Mouse (Mus musculus) layer of hippocampus, postnatal 25 days (tissue): Measurements from ENCODE around the gene Wwp2. TPM values are rescaled to one million over a fixed set of nuclear protein-coding genes. Genes with fewer than 3 reads are reported as not detected.

Experiments
- DNase-seq, 2 experiments: peaks; one replicate each; pipeline ENCODE4 v3.0.0; 2022; ENCODE audit warnings: mixed read lengths in 2 of 2, low spot score in 1 of 2; ENCODE audit errors: extremely low spot score in 1 of 2
- total RNA-seq, 2 experiments: library from RNA; stranded (reverse); gene quantifications; 2 replicates each; pipeline ENCODE4 v1.2.3; 2021

Gene Wwp2
- total RNA-seq, 2 experiments from 2014 or later, result 36.3 to 37.0 TPM

DNA sequence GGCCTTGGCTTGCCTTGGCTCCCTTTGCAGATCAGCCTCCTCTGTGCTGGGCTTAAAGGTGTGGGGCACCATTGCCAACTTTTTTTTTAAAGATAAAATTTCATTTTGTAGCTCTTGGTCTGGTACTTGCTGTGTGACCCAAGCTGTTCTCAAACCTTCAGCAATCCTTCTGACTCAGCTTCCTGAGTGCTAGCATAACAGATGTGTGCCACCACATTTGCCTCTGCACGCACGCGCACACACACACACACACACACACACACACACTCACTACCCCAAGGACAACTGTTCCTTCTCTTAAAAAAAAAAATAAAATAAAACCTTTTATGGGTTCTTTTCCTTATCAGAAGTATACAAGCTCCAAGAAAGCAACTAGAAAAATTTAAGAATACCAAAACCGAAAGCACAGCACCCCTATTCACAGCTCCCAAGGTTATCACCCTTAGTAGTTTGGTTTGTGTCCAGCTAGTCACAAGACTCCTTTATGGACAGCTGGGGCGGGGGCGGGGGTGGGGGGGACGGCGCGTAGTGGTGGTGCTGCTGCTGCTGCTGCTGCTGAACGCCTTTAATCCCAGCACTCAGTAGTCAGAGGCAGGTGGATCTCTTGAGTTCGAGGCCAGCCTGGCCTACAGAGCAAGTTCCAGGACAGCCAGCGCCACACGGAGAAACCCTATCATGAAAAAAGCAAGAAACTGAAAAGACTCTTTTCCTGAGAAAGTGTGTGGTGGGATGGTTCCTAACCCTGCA lies 68.2 kb downstream of the Wwp2 start:
- no peak for DNase-seq

DNA sequence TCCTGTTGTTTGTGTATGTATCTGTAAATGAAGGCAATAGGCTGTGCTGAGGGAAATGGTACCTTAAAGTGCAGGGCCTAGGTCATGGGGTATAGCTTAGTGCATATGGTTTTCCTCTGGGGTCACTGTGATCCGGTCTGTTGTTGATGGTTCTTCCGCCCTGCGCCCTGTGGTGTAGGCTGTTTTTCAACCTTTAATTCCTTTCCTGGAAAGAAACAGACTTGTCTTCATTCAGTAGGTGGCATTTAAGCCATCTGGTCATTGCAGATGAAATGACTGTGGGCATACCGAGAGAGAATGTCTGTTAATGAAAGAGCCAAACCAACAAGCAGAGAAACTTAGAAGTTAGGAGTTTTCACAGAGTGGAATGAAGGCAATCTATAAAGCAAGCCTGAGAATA lies 69.1 kb downstream of the Wwp2 start:
- no peak for DNase-seq

DNA sequence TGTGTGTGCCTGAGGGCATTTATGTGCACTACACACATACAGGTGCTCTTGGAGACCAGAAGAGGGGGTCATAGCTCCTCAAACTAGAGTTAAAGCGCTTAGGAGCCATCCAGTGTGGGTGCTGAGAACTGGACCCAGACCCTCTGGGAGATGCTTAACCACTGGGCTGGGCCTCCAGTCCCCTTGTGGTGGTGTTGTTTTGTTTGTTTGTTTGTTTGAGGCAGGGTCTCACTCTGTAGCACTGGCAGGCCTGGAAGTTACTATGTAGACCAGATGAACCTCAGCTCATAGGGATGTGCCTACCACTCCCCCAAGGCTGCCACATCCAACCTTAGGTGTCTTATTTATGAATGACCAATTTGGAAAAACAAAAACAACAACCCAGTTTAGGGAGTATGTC lies 70.9 kb downstream of the Wwp2 start:
- no peak for DNase-seq

DNA sequence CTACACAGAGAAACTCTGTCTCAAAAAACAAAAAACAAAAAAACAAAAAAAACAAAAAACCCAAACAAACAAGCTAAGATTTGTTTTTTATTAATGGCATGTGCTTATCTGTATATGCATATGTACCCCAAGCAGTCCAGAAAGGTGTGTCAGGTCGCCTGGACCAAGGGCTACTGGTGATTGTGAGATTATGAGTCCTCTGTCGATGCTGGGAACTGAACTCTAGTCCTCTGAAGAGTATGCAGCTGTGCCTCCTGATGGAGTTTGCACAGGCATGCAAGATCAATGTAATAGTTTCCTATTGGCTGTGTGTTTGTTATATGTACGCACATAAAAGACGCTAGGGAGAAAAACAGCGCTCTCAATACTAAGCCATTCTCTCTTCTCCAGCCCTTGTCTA lies 74.0 kb downstream of the Wwp2 start:
- DNase-seq, result no peak

DNA sequence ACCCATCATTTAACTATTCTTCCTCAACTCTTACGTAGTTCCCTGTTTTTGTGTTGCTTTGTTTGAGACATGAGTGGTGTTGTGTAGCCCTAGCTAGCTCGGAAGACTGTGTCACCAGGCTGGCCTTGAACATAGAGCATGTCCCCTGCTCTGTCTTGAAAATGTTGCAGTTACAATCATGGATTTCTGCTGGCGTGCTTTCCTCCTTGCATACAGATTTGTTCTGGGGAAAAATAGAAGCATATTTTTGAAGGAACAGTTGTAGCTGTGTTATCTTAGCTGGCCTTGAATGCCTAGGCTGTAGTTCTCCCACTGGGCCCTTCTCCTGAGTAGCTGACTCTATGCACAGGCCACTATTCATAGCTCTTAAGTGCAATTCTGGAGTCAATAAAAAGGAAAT lies 74.6 kb downstream of the Wwp2 start:
- DNase-seq, result no peak

DNA sequence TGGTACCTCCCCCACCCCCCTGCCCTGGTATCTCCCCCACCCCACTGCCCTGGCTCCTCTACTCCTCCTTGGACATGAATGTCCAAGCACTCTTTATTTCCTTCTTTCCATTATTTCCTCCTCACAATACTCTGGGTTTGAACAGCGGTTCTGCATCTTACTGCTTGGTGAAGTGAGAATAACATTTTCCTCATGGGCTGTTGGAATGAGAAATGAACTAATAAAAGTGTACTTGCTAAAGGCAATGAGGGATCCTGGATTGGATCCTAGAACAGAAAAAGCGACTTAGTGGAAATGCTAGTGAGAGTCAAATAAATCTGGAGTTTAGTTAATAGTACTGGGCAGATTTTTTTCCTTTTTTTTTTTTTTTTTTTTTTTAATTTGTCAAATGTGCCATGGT lies 77.1 kb downstream of the Wwp2 start:
- DNase-seq, result no peak

DNA sequence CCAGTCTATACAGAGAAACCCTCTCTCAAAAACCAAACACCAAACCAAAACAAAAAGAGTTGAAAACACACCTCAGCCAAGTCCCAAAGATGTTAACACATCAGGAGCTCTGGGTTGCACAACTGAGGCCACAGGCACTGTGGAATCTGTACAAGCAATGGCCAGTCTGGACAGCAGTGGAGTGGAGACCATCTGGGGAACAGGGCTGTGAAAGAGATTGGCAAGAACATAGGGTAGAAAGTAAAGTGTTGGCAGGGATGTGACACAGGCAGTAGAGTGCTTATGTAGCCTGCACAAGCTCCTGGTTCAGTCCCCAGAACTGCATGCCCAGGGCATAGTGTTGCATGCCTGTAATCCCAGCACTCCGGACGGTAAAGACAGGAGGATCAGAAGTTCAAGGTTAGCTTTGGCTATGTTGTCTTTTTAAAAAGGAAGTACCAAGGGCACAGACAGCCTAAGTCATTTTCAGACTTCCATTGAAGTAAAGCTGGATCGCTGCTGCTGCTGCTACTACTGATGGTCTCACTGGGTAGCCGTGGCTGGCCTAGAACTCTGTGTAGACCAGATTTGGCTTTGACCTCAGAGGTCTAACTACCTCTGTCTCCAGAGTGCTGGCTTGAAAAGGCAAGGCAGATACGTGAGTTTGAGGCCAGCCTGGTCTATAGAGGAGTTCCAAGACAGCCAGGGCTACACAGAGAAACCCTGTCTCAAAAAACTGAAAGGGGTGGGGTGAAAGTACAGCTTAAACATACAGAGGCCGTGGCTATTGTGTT lies 79.0 kb downstream of the Wwp2 start:
- DNase-seq, result no peak

DNA sequence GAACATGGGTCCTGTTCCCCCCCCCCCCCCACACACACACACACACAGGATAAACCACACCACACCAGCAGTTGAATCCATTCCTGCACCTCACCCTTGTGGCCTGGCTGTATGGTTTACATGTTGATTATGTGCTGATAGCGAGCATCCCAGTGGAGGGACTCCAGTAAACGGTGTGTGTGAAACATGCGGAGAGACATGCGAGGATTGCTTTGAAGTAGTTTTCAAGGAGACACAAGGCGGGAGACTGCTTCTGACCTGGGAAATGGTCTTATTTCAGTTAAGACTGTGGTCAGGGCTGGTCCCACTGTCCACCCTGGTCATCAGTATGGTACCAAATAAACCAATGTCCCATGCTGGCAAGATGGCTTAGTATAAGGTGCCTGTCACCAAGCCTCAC lies 82.6 kb downstream of the Wwp2 start:
- DNase-seq, result no peak

DNA sequence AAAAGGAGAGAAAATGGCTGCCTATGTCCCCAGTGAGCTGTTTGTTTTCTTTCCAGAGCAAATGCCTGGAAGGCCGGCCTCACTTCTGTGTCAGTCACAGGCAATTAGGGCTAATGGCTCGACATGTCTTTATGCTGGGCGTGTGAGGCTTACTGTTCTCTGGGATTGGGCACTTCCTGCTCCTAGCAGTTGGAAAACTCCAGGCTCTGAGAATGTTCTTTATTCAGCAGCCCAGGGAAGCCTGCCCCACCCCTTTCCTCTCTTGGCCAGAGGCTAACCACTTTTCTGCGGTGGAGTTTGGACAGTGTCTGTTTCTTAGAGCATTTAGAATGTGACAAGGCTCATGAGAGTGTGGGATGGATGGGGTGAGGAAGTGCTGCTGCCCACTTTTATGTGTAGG lies 83.7 kb downstream of the Wwp2 start:
- DNase-seq, result no peak

DNA sequence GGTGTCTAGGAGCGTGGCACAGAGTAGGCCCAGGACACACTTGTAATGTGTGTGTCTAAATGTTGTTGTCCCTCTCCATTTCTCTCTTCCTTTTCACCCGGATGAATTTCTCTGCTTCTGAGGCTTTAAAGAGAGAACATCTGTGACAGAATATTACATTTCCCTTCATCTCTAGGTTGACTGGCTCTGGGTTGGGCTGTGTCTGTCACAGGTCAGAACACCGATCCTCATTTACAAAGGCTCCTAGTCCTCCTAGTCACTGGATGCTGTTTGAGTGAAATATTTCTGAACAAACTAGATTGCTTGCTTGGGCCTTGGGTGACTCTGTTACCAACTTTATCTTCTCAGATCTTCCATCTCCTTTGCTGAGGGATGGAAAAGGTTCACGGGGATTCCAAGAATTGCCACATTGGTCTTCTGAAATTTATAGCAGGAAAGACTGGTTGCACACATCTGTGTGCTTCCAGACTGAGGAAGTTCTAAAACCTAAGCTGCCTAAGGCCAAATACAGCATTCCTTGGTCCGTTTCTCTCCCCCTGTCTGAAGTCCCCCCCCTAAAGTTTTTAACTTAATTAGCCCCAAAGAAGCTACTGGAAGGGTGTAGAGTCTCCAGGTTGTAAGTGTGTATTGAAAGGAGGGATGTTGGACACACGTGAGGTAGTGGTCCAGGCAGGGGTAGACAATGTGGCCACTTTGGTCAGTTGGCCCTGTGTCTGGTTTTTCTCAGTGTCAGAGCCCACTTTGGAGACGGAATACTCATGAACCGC lies 85.8 kb downstream of the Wwp2 start:
- DNase-seq, result no peak

DNA sequence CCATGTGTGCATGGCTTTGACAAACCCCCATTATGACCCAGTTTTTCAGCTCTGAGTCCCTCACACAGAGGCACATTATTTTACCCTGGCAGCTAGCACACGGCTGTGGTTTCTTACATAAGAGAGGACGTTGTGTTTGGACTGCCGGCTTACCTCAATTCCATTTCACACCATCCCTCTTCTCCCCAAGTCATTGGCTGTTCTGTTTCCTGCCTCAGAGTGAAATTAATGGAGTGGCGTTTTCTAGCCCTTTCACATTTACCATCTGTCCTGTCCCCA lies 86.3 kb downstream of the Wwp2 start:
- no peak for DNase-seq

DNA sequence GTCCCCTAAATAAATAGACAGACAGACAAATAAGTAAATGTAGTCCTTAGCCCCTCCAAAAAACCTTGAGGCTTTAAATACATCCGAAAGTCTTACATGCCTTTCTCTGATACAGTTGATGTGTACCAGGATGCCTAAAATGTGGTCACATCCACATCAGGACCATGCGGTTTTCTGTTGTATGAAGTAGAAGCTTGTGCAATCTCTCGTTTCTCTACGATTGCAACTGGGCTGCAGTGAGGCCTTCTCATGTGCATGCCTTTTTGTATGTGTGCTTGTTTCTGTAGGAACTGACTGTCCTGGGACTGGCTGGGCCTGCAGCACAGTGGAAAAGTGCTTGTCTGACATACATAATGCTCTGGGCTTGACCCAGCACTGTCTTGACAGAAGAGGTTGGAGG lies 88.4 kb downstream of the Wwp2 start:
- DNase-seq, result no peak

DNA sequence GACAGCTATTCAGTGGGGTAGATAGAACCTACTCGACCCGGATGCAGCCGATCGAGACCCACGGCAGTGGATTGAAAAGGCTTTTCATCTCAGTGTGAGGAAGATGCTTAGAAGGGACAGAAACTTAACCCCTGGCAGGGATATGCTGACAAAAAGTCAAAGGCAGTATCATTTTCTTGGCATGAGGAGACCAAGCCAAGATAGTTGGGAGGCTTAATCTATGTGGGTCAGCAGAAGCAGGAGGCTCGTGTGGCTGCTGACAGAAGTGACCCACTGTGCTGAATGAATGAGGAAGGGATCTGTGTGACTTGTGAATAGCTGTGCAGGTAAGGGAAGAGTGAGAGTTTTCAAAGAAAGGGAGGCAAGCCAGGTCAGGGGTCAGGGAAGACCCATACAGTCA lies 92.6 kb downstream of the Wwp2 start:
- DNase-seq, result no peak

DNA sequence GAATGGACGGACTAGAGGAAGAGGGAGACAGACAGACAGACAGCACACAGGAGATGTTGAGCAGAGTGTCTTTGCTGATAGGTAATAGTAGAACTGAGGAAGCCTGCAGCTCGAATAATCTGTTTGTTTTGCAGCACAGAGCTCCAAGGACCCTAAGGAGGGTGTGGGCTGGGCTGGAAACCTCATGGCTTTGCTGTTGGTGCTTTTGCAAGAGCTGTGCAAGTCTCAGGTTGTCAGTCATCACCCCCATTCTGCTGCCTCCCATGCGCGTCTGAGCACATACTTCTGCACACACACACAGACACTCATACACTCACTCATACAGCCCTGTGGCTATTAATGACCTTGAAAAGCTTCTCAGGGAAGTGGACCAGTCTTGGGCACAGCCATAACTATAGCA lies 101.3 kb downstream of the Wwp2 start:
- no peak for DNase-seq

DNA sequence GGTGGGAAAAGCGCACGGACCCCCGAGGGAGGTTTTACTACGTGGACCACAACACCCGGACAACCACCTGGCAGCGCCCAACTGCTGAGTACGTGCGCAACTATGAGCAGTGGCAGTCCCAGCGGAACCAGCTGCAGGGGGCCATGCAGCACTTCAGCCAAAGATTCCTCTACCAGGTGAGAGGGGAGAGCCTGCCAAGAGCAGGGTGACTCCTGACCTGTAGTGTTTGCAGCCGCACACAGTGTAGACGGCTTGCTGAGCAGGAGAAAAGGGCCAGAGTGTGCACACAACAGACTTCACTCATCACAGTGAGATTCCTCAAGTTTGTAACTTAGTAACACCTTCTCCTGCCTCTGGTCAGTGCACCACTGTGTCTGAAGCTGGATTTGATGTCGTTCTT lies 104.5 kb downstream of the Wwp2 start:
- no peak for DNase-seq

DNA sequence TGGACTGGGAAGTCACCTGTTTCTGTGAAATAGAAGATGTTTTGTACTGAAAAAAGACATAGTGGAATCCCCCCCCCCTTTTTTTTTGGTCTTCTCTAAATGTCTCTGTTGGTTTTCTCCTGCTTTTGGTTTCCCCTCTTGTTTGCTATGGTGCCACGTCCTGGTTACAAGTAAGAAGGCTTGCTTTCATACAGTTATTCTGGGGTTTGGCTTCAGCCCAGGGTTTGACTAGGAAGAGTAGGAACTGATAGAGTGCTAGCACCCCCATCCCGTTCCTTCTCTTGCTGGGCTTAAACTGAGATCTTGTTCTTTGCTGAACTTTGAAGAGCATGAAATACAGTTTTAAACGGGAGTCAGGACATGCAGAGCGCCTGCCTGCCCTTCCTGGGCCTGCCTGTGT lies 105.2 kb downstream of the Wwp2 start:
- DNase-seq, result no peak

DNA sequence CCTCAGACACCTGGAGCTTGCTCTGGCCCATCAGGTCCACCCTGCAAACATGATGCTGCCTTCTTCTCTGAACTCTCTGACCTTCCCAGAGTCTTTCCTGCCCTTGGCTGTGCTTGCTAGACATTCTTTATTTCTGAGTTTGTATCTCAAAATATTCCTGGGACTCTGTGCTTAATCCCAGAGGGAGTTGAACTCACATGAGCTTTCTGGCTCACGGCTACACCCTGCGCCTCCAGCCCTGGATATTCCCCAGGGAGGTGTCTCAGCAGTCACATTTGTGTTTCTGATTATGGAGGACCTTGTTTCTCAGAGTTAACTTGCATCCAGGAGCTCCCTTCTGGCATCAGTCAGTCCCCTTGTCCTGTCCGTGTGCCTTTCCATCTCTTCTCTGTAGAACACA lies 106.0 kb downstream of the Wwp2 start:
- DNase-seq, result no peak

DNA sequence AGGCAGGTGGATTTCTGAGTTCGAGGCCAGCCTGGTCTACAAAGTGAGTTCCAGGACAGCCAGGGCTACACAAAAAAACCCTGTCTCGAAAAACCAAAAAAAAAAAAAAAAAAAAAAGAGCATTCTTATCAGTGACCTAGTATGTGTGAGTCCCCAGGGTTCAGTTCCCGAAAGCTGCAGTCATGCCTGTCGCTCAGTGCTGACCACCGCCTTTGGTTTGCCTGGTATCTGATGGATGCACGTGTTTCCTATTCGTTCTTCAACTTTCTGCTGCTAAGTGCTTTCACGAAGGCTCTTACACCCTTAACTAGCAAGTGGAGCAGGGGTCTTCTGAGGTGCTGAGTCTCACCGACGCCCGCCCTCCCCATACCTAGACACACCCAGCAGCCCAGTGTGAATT lies 107.5 kb downstream of the Wwp2 start:
- no peak for DNase-seq

DNA sequence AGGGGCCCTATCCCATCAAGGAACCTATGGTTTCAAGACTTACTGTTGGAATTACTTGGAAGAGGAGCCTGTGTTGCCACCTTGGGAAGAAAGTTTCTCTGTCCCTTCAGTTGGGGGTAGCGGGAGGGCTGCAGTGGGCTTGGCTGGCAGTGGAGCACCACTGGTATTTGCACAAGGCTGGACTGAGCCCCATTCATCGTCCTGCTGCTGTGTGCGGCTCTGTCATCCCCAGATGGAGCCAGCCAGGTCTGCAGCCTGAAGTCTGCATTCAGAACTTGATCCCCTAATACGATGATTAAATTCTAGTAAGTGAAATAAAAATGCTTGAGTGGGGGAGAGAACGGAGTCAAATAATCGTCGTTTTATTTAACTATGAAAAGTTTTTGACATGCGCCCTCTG lies 108.0 kb downstream of the Wwp2 start:
- DNase-seq, result no peak

DNA sequence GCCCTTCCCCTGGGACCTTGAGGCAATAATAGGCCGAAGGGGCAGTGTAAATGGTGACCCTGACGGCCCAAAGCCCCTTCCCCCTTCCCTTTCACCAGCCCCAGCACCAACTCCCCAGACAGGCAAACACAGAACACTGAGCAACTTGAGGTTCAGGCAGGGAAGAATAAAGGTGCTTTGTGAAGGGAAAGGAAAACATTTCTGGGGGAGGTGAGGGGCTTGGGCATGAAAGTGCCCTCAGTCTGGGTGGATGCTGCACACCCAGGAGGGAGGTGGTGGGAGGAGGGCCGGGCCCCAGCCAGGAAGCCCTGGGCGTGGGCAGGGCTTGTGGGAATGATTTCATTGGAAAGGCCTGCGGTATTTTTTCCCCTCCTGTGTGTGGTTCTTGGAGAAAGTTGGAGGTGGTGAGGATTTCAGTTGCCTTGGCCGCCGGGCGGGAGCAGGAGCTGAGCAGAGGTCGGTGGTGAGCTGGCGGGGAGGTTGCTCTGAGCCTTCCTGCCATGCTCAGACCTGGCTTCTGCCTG lies 108.5 kb downstream of the Wwp2 start:
- DNase-seq, result peak in 1 of 2 experiments; percentile 23

DNA sequence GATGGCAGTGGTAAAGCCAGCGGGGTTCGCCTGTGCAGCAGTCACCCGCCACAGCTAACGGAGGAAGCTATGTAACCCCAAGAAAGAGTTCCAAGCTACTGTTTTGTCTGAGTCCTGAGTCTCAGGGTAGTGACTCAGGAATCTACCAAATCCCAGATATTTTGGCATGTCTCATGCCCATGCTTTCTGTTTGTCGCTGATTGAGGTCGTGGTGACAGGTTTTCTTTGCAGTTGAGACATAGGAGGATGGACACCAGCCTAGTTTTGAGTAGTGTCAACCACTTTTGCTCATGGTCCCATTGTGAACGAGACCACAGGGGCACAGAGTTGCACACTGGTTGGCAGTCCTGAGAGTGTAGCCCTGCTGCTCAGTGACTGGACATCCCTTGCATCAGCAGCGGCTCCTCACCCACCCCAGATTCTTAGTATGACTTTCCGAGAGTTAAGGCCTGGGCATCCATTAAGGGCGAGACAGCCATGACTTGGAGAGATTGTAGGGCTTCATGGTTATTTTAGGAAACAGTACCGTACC lies 109.5 kb downstream of the Wwp2 start:
- no peak for DNase-seq
